Mouse (Mus musculus) frontal cortex, adult 2 months (tissue): ENCODE results near the gene Cyb561d1. TPM values are rescaled to one million over a fixed set of nuclear protein-coding genes. Genes with fewer than 3 reads are reported as not detected.

Source experiments
- DNase-seq, 2 experiments: peaks; one replicate each; pipeline ENCODE4 v3.0.0; 2022; ENCODE audit warnings: low spot score in 1 of 2; ENCODE audit errors: extremely low spot score in 1 of 2
- polyA plus RNA-seq: library from polyadenylated mRNA; depleted of rRNA; stranded (reverse); fragments of >200 nt; gene quantifications from 2 replicates; pipeline ENCODE4 v1.2.3, GENCODE M21; 2012

The Cyb561d1 gene
- polyA plus RNA-seq, 1 experiment: 19.3 TPM

GRCm38 (mm10) chr3:108204470-108204869 is 3.5 kb upstream of the Cyb561d1 start:
- no peak for DNase-seq

GRCm38 (mm10) chr3:108203621-108204325 is 2.8 kb upstream of the Cyb561d1 start:
- peak in 1 of 2 experiments; percentile 92 for DNase-seq

GRCm38 (mm10) chr3:108203212-108203611 is 2.2 kb upstream of the Cyb561d1 start:
- DNase-seq: no peak

- no peak for DNase-seq
These were observed 1.5 kb upstream of the Cyb561d1 start for GRCm38 (mm10) chr3:108202506-108202905.

GRCm38 (mm10) chr3:108199231-108199630 is 1.8 kb downstream of the Cyb561d1 start:
- no peak for DNase-seq

GRCm38 (mm10) chr3:108197066-108197497 is 3.9 kb downstream of the Cyb561d1 start:
- peak; percentile 72 to 86 for DNase-seq

GRCm38 (mm10) chr3:108195941-108196590 is 4.9 kb downstream of the Cyb561d1 start:
- DNase-seq: peak in 1 of 2 experiments; percentile 73

GRCm38 (mm10) chr3:108195287-108195686 is 5.7 kb downstream of the Cyb561d1 start:
- no peak for DNase-seq

GRCm38 (mm10) chr3:108193686-108194085 is 7.3 kb downstream of the Cyb561d1 start:
- no peak for DNase-seq

- DNase-seq: no peak
These were observed 11.1 kb downstream of the Cyb561d1 start for GRCm38 (mm10) chr3:108189897-108190296.

GRCm38 (mm10) chr3:108188716-108189490 is 12.1 kb downstream of the Cyb561d1 start:
- DNase-seq: no peak

- DNase-seq: no peak
These were observed 13.8 kb downstream of the Cyb561d1 start for GRCm38 (mm10) chr3:108187111-108187795.

- DNase-seq: no peak
These were observed 14.6 kb downstream of the Cyb561d1 start, which contains the start of gene Amigo1 for GRCm38 (mm10) chr3:108186098-108187047. TSS of gene Amigo1 (plus strand) at chr3:108186335.

GRCm38 (mm10) chr3:108185460-108186097 is 15.4 kb downstream of the Cyb561d1 start:
- no peak for DNase-seq

GRCm38 (mm10) chr3:108184742-108185141 is 16.3 kb downstream of the Cyb561d1 start:
- DNase-seq: no peak

GRCm38 (mm10) chr3:108180514-108180913 is 20.5 kb downstream of the Cyb561d1 start:
- no peak for DNase-seq

- no peak for DNase-seq
These were observed 22.0 kb downstream of the Cyb561d1 start for GRCm38 (mm10) chr3:108178756-108179715.
